Mouse (Mus musculus) limb, embryonic 13.5 days (tissue): ENCODE results near the gene Rab3il1. TPM values are rescaled to one million over a fixed set of nuclear protein-coding genes. Genes with fewer than 3 reads are reported as not detected.

Experiments used
- ATAC-seq: fragments of 200-750 bp; cut with Nextera tagmentation; 2 replicates; pipeline ENCODE4 v1.8.0; 2017; ENCODE audit warnings: low read depth, moderate number of reproducible peaks, moderate TSS enrichment; ENCODE audit not compliant: low FRiP score
- H3K27ac ChIP-seq: fragments of 300-500 bp; sonication (generic); 2 replicates; pipeline ENCODE4 v1.5.1; 2015; ENCODE audit warnings: inconsistent platforms, mild to moderate bottlenecking, moderate library complexity
- H3K27me3 ChIP-seq: fragments of 300-500 bp; sonication (generic); 2 replicates; pipeline ENCODE4 v1.6.1; 2015; ENCODE audit warnings: mild to moderate bottlenecking, inconsistent platforms
- H3K36me3 ChIP-seq: fragments of 300-500 bp; sonication (generic); 2 replicates; pipeline ENCODE4 v1.6.1; 2015; ENCODE audit warnings: inconsistent platforms, mild to moderate bottlenecking, moderate library complexity
- H3K4me1 ChIP-seq: fragments of 300-500 bp; sonication (generic); 2 replicates; pipeline ENCODE4 v1.6.1; 2015; ENCODE audit warnings: inconsistent platforms
- H3K4me2 ChIP-seq: fragments of 300-500 bp; sonication (generic); replicated peaks from 2 replicates; pipeline ENCODE4 v1.6.1; 2015; ENCODE audit warnings: inconsistent platforms, mild to moderate bottlenecking, moderate library complexity
- H3K4me3 ChIP-seq: fragments of 300-500 bp; sonication (generic); 2 replicates; pipeline ENCODE4 v1.5.1; 2015; ENCODE audit warnings: moderate library complexity, mild to moderate bottlenecking, inconsistent platforms
- H3K9ac ChIP-seq: fragments of 300-500 bp; sonication (generic); 2 replicates; pipeline ENCODE4 v1.6.1; 2015; ENCODE audit warnings: mild to moderate bottlenecking, inconsistent platforms
- H3K9me3 ChIP-seq: fragments of 300-500 bp; sonication (generic); 2 replicates; pipeline ENCODE4 v1.6.1; 2016; ENCODE audit warnings: inconsistent platforms
- WGBS: fragments of 180-500 bp; shearing (Covaris S2); methylation state at CpG from one replicate; pipeline ENCODE4 v1.1.7; 2015; 5-methylcytosine and 5-hydroxymethylcytosine counted together
- polyA plus RNA-seq: library from polyadenylated mRNA; unstranded; fragments of >200 nt; fragmentation: Nextera tagmentation; extraction: Ambion mirVana; gene quantifications from 2 replicates; pipeline ENCODE4 v1.2.1, GENCODE M21; 2015

Rab3il1 gene
- polyA plus RNA-seq, 1 experiment from 2014 or later = 40.6 TPM

- no peak overlapping the region for H3K4me3 ChIP-seq
- peak; percentile 51; the same call in 1 of the 2 replicates for ATAC-seq
- H3K9ac ChIP-seq = peak overlapping the region; percentile 31; the same call in 1 of the 2 replicates
- H3K4me2 ChIP-seq = no peak overlapping the region
- H3K27ac ChIP-seq = no peak overlapping the region
- peaks cover 49% of the 10 kb centered on the region for H3K36me3 ChIP-seq
- H3K27me3 ChIP-seq = no peaks in the 10 kb centered on the region
- peaks cover 16% of the 10 kb centered on the region for H3K4me1 ChIP-seq
- 54% methylated on average over 8 of the region's 8 CpGs for WGBS
- H3K9me3 ChIP-seq = no peaks in the 10 kb centered on the region
These were observed 33.4 kb downstream of the Rab3il1 start for GRCm38 (mm10) chr19:10034785-10035447.

- H3K27ac ChIP-seq = no peak overlapping the region
- H3K4me2 ChIP-seq = no peak overlapping the region
- H3K4me3 ChIP-seq = no peak overlapping the region
- peaks cover 23% of the 10 kb centered on the region for H3K4me1 ChIP-seq
- H3K27me3 ChIP-seq = peaks cover 4% of the 10 kb centered on the region; the same call in 1 of the 2 replicates
- ATAC-seq = no peak
- H3K9ac ChIP-seq = no peak overlapping the region
- peaks cover 31% of the 10 kb centered on the region for H3K36me3 ChIP-seq
- WGBS = 70% methylated on average over 2 of the region's 2 CpGs
- H3K9me3 ChIP-seq = no peaks in the 10 kb centered on the region
These were observed 36.1 kb downstream of the Rab3il1 start for GRCm38 (mm10) chr19:10037534-10037933.

- H3K27me3 ChIP-seq = peaks cover 5% of the 10 kb centered on the region; the same call in 1 of the 2 replicates
- ATAC-seq = no peak
- no peak overlapping the region for H3K4me3 ChIP-seq
- peaks cover 30% of the 10 kb centered on the region for H3K4me1 ChIP-seq
- H3K36me3 ChIP-seq = peaks cover 23% of the 10 kb centered on the region
- 82% methylated on average over 3 of the region's 3 CpGs for WGBS
- H3K27ac ChIP-seq = peak overlapping the region; percentile 61; the same call in 1 of the 2 replicates
- no peak overlapping the region for H3K9ac ChIP-seq
- H3K4me2 ChIP-seq = no peak overlapping the region
- H3K9me3 ChIP-seq = no peaks in the 10 kb centered on the region
These were observed 36.9 kb downstream of the Rab3il1 start for GRCm38 (mm10) chr19:10038364-10038763.

- Histone ChIP-seq H3K36me3 (peaks cover 23% of the 10 kb centered on the region), H3K4me1 (peaks cover 30% of the 10 kb centered on the region), H3K27ac (peak overlapping the region; percentile 61; the same call in 1 of the 2 replicates), H3K9me3 (no peaks in the 10 kb centered on the region), H3K4me3 (no peak overlapping the region), H3K9ac (no peak overlapping the region), H3K27me3 (peaks cover 5% of the 10 kb centered on the region; the same call in 1 of the 2 replicates), H3K4me2 (0 out of 2 replicates have a peak overlapping the region, but pooled peaks have one; percentile 1)
- peak; percentile 16; the same call in 1 of the 2 replicates for ATAC-seq
- 11% methylated on average over 3 of the region's 3 CpGs for WGBS
These were observed 37.4 kb downstream of the Rab3il1 start for GRCm38 (mm10) chr19:10038910-10039309.

- H3K4me3 ChIP-seq = no peak overlapping the region
- no peak for ATAC-seq
- H3K27me3 ChIP-seq = peaks cover 5% of the 10 kb centered on the region; the same call in 1 of the 2 replicates
- 87% methylated on average over 2 of the region's 2 CpGs for WGBS
- H3K27ac ChIP-seq = peak overlapping the region; percentile 61; the same call in 1 of the 2 replicates
- H3K4me2 ChIP-seq = no peak overlapping the region
- H3K36me3 ChIP-seq = peaks cover 19% of the 10 kb centered on the region
- H3K9ac ChIP-seq = no peak overlapping the region
- no peaks in the 10 kb centered on the region for H3K9me3 ChIP-seq
- peaks cover 30% of the 10 kb centered on the region for H3K4me1 ChIP-seq
These were observed 38.1 kb downstream of the Rab3il1 start for GRCm38 (mm10) chr19:10039615-10040014.

GRCm38 (mm10) chr19:10040866-10041387, 39.5 kb downstream of the Rab3il1 start:
- 4% methylated on average over 19 of the region's 20 CpGs for WGBS
- Histone ChIP-seq H3K27ac (peak overlapping the region; percentile 11; the same call in 1 of the 2 replicates), H3K9ac (peak overlapping the region; percentile 84), H3K9me3 (no peaks in the 10 kb centered on the region), H3K27me3 (peaks cover 5% of the 10 kb centered on the region; the same call in 1 of the 2 replicates), H3K4me1 (peaks cover 30% of the 10 kb centered on the region), H3K4me2 (peak overlapping the region; percentile 97), H3K36me3 (peaks cover 7% of the 10 kb centered on the region), H3K4me3 (peak overlapping the region; percentile 70)
- no peak for ATAC-seq

- Histone ChIP-seq H3K27me3 (peaks cover 5% of the 10 kb centered on the region; the same call in 1 of the 2 replicates), H3K36me3 (peaks cover under 1% of the 10 kb centered on the region; the same call in 1 of the 2 replicates), H3K4me3 (peak within 1 kb of the TSS; percentile 70), H3K4me1 (peaks cover 30% of the 10 kb centered on the region), H3K9ac (peak within 1 kb of the TSS; percentile 84), H3K4me2 (peak within 1 kb of the TSS; percentile 97), H3K27ac (peak within 1 kb of the TSS; percentile 11; the same call in 1 of the 2 replicates), H3K9me3 (no peaks in the 10 kb centered on the region)
- WGBS = under 1% methylated on average over 60 of the region's 69 CpGs
- ATAC-seq = peak; percentile 90
These were observed 40.1 kb downstream of the Rab3il1 start, which contains the start of gene Fads3 for GRCm38 (mm10) chr19:10041388-10042148. Fads3 (plus strand) TSS chr19:10041569.

GRCm38 (mm10) chr19:10042232-10042631, 40.8 kb downstream of the Rab3il1 start:
- no peaks in the 10 kb centered on the region for H3K36me3 ChIP-seq
- no peaks in the 10 kb centered on the region for H3K9me3 ChIP-seq
- H3K4me1 ChIP-seq = peaks cover 36% of the 10 kb centered on the region
- no peak overlapping the region for H3K27ac ChIP-seq
- 0 out of 2 replicates have a peak, but pooled peaks have one; percentile 0 for ATAC-seq
- H3K27me3 ChIP-seq = peaks cover 5% of the 10 kb centered on the region; the same call in 1 of the 2 replicates
- H3K9ac ChIP-seq = peak overlapping the region; percentile 84
- H3K4me2 ChIP-seq = peak overlapping the region; percentile 97
- 64% methylated on average over 6 of the region's 6 CpGs for WGBS
- H3K4me3 ChIP-seq = peak overlapping the region; percentile 70

GRCm38 (mm10) chr19:10042816-10043215, 41.3 kb downstream of the Rab3il1 start:
- H3K4me1 ChIP-seq = peaks cover 35% of the 10 kb centered on the region
- WGBS = 82% methylated on average over 4 of the region's 4 CpGs
- peak overlapping the region; percentile 97 for H3K4me2 ChIP-seq
- ATAC-seq = no peak
- no peak overlapping the region for H3K27ac ChIP-seq
- H3K9me3 ChIP-seq = no peaks in the 10 kb centered on the region
- H3K27me3 ChIP-seq = peaks cover 5% of the 10 kb centered on the region; the same call in 1 of the 2 replicates
- no peaks in the 10 kb centered on the region for H3K36me3 ChIP-seq
- peak overlapping the region; percentile 70; the same call in 1 of the 2 replicates for H3K4me3 ChIP-seq
- no peak overlapping the region for H3K9ac ChIP-seq

- Histone ChIP-seq H3K36me3 (no peaks in the 10 kb centered on the region), H3K9ac (no peak overlapping the region), H3K27ac (no peak overlapping the region), H3K4me2 (no peak overlapping the region), H3K27me3 (peaks cover 5% of the 10 kb centered on the region; the same call in 1 of the 2 replicates), H3K9me3 (no peaks in the 10 kb centered on the region), H3K4me1 (peaks cover 32% of the 10 kb centered on the region), H3K4me3 (no peak overlapping the region)
- no peak for ATAC-seq
These were observed 42.2 kb downstream of the Rab3il1 start for GRCm38 (mm10) chr19:10043643-10044042.

- Histone ChIP-seq H3K9ac (no peak overlapping the region), H3K36me3 (no peaks in the 10 kb centered on the region), H3K9me3 (no peaks in the 10 kb centered on the region), H3K4me1 (peaks cover 25% of the 10 kb centered on the region), H3K27me3 (peaks cover 5% of the 10 kb centered on the region; the same call in 1 of the 2 replicates), H3K4me3 (no peak overlapping the region), H3K4me2 (no peak overlapping the region), H3K27ac (no peak overlapping the region)
- 77% methylated on average over 2 of the region's 2 CpGs for WGBS
- no peak for ATAC-seq
These were observed 44.2 kb downstream of the Rab3il1 start for GRCm38 (mm10) chr19:10045707-10046106.
